Mouse (Mus musculus) left cerebral cortex, adult 9 months (tissue): ENCODE measurements at regions not wholly inside any gene's neighbourhood (a gene's known extent, or its start where the extent isn't known, plus 50 kb on each side); places are given as distances from the start of the nearest gene placed in this dataset.
A peak's percentile ranks its signal among the peaks of the same experiment; 100 is the strongest.

Experiments
- DNase-seq, 2 experiments: peaks; one replicate each; pipeline ENCODE4 v3.0.0; 2022; ENCODE audit warnings: low spot score in 2 of 2

DNA sequence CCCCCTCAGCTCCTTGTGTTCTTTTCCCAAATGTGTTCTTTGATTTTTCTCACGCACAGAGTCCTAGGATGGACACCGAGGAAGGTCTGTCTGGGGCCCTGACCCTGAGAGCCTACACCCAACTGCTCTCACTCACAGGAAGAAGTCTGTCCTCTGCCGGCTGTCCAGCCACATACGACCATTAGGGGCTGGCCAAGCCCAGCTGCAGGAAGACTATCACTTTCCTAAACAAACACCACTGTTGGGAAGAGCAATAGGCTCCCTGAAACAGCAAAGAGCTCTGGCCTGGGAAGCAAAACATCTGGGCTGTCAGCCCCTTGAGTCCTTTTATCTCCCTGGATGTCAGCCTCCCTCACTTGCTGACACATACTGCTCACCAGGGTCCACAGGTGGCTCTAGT, 224.8 kb upstream of the Far2 start:
- no peak for DNase-seq

DNA sequence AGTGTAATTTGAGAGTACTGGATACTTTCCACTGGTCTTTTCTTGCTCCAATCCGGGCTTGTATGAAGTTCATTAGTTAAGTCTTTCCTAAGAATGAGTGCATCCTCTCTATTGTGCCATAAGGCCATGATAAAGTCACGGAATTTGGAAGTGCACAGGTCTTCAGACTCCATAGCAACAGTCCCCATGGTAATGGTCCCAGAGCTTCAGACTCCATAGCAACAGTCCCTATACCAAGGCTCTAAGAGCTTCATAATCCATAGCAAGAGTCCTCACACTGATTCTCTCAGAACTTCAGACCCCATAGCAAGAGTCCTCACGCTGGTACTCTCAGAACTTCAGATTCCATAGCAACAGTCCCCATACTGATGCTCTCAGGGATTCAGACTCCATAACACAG, 214.5 kb upstream of the Far2 start:
- no peak for DNase-seq

DNA sequence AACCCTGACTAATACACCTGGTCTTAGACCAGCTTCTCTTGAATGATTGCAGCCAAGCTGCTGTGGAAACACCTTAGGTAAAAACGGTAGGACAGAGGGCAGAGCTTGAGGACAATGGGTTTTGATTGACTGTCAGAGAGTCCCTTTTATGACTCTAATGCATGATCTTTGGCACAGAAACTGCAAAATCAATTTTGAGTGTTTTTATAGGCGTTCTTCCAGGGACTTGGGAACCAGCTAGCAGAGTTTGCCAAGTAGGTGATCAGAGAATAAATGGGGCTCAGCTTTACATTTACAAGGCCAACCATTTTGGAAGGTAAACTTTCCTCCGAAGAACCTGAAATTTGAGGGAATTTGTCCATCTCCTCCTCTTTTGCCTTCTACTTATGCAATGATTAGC, 213.6 kb upstream of the Far2 start:
- no peak for DNase-seq

DNA sequence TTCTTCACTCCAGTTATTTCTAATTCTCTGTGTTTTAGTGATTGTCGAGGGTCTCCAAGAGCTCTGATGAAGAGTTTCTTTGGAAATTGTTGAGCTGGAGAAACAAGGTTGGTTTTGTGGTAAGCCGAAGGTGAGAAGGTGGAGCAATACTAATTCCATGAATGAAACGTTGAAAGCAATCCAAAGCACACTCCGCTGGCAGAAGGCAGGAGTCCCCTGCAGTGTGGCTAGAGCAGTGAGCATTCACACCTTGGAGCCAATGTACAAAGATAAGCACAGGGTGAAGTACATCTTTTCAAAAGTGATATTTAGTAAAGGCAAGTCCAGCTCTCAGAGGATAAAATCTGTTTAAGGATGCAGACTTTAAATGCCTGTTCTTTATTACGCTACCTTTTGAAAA, 208.2 kb upstream of the Far2 start:
- no peak for DNase-seq

DNA sequence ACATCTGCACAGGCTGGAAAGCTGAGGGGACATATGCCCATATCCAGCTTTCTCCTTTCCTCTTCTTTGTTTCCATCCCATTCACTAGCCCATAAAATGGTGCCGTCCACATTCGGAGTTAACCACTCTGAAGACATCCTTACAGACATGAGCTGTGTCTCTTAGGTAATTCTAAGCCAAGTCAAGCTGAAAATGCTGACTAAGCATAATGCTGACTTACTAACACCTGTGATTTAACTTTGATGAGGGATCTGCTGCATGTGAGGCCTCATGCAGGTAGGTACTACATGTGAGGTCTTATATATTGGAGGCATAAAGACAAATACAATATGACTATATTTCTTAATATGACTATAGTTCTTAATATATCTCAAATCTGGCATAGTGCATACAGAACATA, 197.1 kb upstream of the Far2 start:
- DNase-seq: no peak

DNA sequence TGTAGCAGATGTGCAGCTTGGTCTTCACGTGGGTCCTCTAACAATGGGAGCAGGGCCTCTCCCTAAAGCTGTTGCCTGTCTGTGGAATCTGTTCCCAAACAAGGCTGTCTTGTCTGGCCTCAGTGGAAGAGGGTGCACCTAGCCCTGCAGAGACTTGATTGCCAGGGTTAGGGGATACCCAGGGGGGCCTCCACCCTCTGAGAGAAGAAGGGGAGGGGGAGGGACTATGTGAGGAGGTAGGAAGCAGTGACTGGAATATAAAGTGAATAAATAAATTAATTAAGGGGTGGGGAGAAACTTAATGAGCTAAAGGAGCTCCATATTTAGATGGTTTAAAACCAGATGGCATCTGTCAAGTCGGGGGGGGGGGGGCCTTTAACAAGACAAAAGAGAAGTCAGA, 185.9 kb upstream of the Far2 start:
- no peak for DNase-seq

DNA sequence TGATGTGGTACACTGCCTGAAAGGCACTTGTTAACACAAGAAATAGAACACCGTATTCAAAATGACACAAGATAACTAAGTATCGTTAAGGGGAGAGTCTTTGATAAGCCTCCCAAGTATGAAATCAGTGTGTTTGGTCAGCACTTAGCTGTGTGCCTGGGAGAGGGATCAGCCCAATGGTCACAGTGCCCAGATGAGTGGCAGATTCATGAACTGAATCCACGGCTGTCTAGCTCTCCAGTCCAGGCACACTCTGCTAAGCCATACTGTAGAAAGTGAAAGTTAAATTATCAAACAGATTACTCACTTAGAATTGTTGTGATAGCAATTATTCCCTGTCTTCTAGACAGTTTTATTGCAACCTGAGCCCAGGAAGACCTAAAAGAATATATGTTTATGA, 176.0 kb upstream of the Far2 start:
- DNase-seq: no peak

DNA sequence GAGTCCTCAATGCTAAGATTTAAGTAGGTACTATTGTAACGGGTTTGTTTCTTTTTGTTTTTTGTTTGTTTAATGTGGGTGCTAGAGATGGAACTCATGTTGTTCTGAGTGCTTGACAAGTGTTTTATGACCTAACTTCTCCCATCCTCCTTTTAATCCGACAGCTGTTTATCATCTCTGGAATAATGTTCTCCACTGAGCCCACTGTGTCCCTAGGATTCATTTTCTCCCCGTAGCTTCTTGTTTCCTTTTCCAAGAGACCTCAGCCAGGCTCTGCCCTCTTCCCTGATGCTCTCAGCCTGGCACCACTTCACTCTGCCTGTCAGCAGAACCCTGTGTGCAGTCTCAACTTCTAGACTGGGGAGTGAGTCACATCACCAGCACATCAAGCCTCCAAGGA, 173.9 kb upstream of the Far2 start:
- DNase-seq: no peak

DNA sequence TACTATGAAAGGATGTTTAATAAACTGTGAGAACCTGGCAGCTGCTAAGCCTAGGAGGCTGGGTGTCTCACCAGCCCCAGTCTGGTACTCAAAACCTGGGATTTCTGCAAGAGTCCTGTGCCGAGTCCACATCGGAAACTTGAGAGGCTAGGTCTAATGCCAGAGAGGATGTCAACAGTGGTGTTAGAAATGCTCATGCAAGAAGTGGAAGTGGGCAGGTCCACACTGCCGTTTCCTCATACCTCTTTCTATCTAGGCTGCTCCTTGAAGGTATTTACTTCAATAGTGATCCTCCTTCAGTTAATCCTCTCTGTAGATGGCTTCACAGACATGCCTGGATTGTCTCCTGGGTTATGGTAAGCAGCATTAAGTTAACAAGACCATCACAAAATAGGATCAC, 168.6 kb upstream of the Far2 start:
- DNase-seq: no peak

DNA sequence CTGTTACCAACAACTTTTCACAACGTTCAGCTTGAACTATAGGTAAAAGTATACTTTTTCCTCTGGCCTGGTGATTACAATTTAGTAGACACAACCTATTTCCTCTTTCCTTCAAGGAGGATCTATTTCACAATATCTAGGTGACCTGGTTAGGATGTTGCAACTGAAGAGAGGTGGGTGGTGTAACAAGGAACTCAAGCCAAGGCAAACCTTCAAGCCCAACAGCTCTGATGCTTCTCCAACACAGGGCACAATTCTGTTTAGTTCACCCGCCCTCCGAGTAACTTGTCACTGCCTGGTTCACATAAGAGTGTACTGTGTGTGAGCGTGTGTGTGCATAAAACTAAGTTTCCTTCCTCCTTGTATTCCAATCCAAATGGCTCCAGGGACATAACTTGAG, 161.2 kb upstream of the Far2 start:
- DNase-seq: no peak

DNA sequence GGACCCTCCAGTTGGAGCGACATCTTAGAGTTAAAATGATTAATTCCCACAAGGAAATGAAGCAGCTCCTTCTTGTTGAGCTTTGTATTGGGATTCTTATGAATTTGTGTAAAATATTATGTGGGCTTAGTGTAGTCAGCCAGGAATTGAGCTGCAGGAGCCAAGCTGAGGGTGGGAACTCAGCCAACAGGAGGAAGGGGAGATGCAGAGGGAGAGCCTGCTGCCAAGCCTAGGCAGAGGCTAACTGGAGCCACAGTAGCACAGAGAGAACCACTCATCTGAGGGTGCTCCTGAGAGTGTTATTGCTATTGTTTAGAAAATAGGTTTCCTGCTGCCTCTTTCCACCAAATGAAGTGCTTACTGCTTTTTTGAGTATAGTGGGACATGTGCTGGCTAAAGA, 127.4 kb upstream of the Far2 start:
- no peak for DNase-seq

DNA sequence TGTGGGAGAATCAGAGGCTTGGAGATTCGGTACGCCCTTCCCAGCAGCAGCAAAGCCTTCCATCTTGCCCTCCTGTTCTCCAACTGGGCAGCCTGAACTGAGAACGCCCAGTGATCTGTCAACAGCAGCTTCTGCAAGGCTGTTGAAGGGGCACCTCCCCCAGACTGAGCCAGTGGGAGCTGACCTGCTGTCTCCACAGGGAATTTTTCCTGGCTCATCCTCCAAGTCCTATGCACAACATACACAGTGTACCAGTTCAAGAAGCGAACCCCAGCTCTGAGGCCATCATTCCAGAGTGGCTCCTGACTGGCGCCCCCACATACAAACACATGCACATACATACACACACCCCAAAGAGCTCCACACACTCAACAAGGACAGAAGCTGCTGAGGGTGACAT, 126.0 kb upstream of the Far2 start:
- DNase-seq: no peak

DNA sequence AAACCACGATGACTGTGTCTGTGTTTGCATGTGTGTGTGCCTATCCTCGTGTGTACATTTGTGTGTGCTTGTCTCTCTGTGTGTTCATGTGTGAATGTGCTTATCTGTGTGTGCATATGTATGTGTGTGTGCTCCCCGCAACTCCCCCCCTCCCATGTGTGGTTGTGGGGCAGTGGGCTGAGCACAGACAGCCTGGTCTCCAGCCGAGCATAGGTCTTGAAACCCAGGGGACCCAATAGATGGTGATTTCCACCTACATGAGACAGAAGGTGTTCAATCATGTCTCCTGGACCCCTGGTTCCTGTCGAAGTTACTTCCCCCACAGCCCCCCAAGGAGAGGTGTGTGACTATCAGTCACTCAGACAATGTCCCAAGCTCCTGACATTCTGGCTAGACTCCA, 124.6 kb upstream of the Far2 start:
- DNase-seq: no peak

DNA sequence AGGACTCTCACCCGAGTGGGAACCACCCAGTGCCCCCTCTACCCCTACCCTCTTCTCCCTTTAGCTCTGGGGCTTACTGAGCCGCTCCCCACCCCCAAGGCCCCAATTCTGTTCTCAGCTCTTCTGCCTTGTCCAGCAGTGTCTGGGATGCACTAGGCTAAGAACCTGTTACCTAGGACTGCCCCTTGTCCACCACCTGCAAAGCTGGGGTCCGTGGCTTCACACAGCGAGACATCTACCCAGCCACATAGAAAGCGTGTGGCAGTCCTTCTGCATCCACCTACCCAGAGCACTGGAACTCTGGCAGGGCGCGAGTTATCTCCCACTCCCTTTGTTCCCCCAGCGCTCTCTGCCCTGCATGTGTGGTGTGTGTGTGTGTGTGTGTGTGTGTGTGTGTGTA, 123.8 kb upstream of the Far2 start:
- no peak for DNase-seq

DNA sequence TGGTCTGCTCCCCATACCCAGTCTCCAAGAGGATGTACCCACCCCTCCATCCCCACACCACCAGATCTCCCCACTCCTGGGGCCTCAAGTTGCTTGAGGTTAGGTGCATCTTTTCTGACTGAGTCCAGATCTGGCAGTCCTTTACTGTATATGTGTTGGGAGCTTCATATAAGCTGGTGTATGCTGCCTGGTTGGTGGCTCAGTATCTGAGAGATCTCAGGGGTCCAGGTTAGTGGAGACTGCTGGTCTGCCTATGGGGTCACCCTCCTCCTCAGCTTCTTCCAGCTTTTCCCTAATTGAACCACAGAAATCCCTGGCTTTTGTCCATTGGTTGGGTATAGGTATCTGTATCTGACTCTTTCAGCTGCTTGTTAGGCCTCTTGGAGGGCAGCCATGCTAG, 118.1 kb upstream of the Far2 start:
- DNase-seq: no peak

DNA sequence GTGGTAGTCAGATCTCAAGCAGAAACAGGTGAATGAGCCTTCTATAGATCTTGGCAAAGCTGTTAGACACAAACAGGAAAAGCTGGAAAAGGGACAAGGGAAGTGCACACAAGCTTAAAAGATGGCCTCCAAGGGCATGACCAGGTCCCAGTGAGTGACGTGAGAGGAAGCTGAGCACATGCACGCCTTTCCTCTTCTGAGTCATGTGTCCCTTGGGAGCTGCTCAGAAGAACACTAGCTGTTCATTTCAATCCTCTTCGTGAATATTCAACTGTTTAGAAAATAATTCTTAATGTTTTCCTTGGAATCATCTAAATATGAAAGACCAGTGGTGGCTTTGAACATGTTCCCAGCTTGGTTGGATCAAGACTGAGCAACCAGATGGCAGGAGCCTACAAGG, 103.0 kb upstream of the Far2 start:
- DNase-seq: no peak

DNA sequence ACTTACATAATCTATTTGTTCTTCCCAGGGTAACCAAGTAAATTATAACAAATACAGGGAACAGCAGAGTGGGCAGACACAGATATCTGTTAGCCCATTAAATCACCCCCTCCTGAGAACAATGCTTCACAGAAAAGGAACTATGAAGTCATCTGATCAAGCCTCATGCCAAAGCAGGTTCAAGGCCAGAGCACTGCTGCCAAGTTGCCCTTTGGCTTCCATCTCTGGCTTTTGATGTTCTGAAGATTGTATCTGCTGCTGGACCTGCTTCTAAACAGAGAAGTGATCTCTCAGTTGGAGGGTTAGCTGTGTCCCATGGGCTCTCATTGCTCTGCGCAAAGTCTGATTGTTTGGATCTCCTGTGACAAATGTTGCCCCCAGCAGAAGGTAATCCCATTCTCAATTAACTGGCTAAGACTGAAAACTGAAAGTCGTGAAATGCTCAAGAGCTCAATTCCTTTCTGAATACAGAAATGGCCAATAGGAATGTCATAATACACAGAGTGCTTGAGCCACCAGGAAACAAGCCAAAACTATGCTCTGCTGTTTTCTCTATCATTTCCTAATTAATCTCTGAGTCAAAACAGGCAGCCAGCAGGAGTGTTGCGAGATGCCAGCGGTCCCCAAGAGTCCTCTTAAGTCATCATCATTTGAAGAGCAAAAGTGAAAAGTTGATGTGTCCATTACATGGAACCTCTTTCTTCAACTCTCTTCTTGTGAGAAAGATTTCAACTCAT, 102.0 kb upstream of the Far2 start:
- DNase-seq: no peak

DNA sequence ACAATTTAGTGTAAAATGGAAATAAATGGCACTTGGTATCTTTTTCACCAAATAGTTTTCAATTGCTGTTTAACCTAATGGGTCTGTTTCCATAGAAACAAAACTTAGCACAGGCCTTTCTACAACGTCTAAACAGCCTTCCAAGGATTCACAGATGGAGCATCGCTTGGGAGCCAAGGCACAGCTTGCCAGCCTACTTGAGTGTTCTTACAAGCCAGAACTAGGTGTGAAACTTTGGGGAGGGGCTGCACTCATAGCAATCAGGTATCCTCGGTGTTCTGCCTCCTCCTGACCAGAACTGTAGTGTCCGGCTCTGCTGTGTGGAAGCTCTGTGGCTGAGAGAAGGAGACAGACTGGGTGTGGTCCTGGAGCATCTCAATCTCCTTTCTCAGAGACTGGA, 99.1 kb upstream of the Far2 start:
- peak in 1 of 2 experiments; percentile 24 for DNase-seq

DNA sequence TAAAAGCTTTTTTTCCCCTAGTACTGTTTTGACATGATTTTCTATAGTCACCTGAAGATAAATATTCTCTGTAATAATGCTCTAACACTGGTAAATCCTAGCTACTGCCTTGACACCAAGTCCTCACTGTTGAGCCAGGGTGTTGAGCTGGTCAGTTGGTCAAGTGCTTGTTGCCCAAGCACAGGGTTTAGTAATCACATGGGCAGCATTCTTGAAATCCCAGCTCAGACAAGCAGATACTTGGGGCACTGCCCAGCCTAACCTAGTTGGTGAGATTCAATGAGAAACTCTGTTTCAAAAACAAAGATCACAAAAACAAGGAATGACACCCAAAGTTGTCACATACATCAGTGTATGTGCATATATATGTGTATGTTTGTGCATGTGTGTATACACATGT, 95.4 kb upstream of the Far2 start:
- no peak for DNase-seq

DNA sequence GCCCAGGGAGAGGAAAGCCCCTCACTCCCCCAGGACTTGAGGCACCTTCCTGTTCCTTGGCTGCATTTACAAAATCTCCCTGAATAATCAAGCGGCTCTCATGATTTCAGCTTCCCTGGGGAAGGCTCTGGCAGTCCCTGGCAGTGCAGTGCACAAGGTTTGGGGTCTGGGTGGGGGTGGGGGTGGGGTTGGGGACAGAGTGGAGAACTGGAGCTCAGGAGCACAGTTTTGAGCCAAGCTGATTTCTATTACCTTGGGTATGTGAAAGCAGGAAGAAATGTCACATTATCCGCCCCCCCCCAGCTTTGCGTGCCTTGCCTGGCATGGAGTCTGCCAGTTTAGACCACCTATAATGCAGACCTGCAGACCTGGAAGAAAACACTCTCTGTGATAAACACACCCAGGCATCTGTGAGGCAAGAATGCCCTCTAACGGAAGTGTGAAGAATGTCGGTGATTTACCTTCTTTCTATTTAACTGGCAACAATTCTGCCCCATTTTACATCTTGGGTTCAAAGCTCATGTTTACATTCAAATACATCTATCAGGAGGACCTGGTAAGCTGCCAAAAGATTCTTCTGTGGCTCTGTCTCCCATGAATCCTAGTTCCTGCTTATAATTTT, 93.9 kb upstream of the Far2 start:
- peak in 1 of 2 experiments; percentile 7 for DNase-seq

DNA sequence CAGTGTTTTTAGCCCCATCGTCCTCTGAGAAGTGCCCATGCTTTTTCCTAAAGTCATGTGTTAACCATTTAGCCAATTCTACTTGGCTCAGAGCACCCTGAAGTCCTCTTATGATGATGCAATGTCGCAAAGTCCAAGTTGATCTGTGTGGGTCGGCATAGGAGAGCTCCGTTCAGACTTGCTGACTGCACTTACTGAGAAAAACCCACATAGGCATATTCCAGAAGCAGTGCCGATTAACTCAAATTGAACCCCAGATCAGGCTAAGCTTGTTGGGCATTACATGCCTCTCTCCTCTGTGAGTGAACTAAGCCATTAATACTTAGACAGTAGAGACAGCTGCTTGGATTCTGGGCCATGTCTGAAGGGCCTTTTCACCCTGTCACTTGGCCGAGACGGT, 93.3 kb upstream of the Far2 start:
- DNase-seq: no peak

DNA sequence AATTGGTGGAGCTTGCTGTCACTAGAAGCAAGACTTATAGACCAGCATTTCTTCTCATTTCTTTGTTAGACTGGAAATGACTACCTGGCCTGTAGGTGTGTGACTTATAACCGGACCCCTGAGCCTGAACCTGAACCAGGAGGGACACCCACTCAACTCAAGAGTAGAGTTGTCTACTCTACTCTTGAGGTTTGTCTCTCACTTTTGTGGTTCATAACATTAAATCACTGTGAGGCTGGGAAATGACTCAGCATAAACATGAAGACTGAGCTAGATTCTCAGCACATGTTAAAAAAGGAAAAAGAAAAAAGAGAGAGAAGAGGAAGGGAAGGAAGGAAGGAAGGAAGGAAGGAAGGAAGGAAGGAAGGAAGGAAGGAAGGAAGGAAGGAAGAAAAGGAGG, 92.8 kb upstream of the Far2 start:
- DNase-seq: no peak

DNA sequence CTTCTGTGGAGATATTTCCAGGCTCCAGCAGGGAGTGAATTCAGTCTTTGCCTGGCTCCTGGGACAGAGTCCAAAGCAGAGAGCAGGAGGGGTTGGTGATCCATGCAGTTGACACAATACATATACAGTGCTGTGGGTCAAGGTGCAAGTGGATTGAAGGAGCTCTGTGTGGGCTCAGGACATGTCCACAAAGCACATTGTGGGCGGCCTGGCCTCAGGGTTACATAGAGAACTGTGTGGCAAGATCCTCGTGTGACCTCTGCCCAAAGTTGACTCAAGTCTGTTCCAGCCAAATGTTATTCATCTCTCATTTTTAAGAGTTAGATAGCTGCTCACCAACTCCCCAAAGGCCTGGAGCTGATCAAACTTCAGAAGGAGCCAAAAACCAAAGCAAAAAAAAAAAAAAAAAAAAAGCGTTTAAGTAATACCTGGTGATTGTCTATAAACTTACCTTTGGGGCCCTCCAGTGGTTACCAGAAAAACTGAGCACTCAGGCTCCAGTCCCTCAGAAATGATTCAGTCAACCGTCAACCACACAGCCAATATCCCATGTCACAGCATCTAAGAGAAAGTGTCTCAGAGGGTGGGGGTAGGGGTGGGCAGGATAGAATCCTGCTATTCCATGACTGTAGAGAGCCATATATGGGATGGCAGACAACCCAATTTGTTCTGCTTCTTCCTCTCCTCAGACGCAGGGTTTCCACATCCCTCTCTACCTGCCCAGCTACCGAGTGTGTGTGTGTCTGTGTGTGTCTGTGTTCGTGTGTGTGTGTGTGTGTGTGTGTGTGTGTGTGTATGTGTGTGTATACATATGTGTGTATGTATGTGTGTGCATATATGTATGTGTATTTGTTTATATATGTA, 91.9 kb upstream of the Far2 start:
- DNase-seq: no peak
